Mouse (Mus musculus): ENCODE data around the gene Serinc4. TPM values are rescaled to one million over a fixed set of nuclear protein-coding genes. Genes with fewer than 3 reads are reported as not detected.
A peak's percentile ranks its signal among the peaks of the same experiment; 100 is the strongest.
"Not testable (repeated sequence)": the region's sequence is repeated elsewhere in the genome, so short reads cannot be mapped to it uniquely, and the experiment has no call there.

Gene Serinc4
- polyA plus RNA-seq, 1 experiment from 2014 or later: 0.05 TPM

- no peak overlapping the region for H3K4me2 ChIP-seq (replicated peaks; ENCODE audit: low read depth)
- no peaks in the 10 kb centered on the region for H3K27me3 ChIP-seq (replicated peaks; ENCODE audit: control insufficient read depth, insufficient read depth, low read length)
- no peak for ATAC-seq
- TF ChIP-seq CTCF (IDR thresholded peaks at IDR 0.05; ENCODE audit: low read depth): no peak
- H3K9ac ChIP-seq (ENCODE audit: low read depth, low read length): no peak overlapping the region
- H3K27ac ChIP-seq (ENCODE audit: low read depth, low read length): no peak overlapping the region
- no peaks in the 10 kb centered on the region for H3K9me3 ChIP-seq (ENCODE audit: control insufficient read depth)
- 91% methylated on average over 3 of the region's 3 CpGs for WGBS
- H3K4me3 ChIP-seq (ENCODE audit: low read depth, low read length): no peak overlapping the region
- H3K4me1 ChIP-seq (replicated peaks; ENCODE audit: control insufficient read depth, insufficient read depth, low read length): no peaks in the 10 kb centered on the region
- no peaks in the 10 kb centered on the region for H3K36me3 ChIP-seq (ENCODE audit: control insufficient read depth, insufficient read depth)
These were observed 21.1 kb upstream of the Serinc4 start for GRCm38 (mm10) chr2:121477491-121478266.

GRCm38 (mm10) chr2:121475306-121475705, 18.7 kb upstream of the Serinc4 start:
- not testable (repeated sequence) for H3K4me1 ChIP-seq (replicated peaks; ENCODE audit: control insufficient read depth, insufficient read depth, low read length); H3K27ac ChIP-seq (ENCODE audit: low read depth, low read length); H3K9ac ChIP-seq (ENCODE audit: low read depth, low read length); H3K9me3 ChIP-seq (ENCODE audit: control insufficient read depth); H3K27me3 ChIP-seq (replicated peaks; ENCODE audit: control insufficient read depth, insufficient read depth, low read length); H3K4me3 ChIP-seq (ENCODE audit: low read depth, low read length); H3K36me3 ChIP-seq (ENCODE audit: control insufficient read depth, insufficient read depth); H3K4me2 ChIP-seq (replicated peaks; ENCODE audit: low read depth); ATAC-seq
- 96% methylated on average over 2 of the region's 2 CpGs for WGBS

- Histone ChIP-seq H3K27ac (ENCODE audit: low read depth, low read length) (peak overlapping the region; percentile 70), H3K9ac (ENCODE audit: low read depth, low read length) (peak overlapping the region; percentile 57; the same call in 1 of the 2 replicates), H3K4me2 (replicated peaks; ENCODE audit: low read depth) (peak overlapping the region; percentile 75), H3K27me3 (replicated peaks; ENCODE audit: control insufficient read depth, insufficient read depth, low read length) (no peaks in the 10 kb centered on the region), H3K36me3 (ENCODE audit: control insufficient read depth, insufficient read depth) (no peaks in the 10 kb centered on the region), H3K4me1 (replicated peaks; ENCODE audit: control insufficient read depth, insufficient read depth, low read length) (no peaks in the 10 kb centered on the region), H3K9me3 (ENCODE audit: control insufficient read depth) (no peaks in the 10 kb centered on the region), H3K4me3 (ENCODE audit: low read depth, low read length) (peak overlapping the region; percentile 67)
- 27% methylated on average over 8 of the region's 8 CpGs for WGBS
- TF ChIP-seq CTCF (IDR thresholded peaks at IDR 0.05; ENCODE audit: low read depth): no peak
- ATAC-seq: 0 out of 2 replicates have a peak, but pooled peaks have one; percentile 8
These were observed 17.6 kb upstream of the Serinc4 start for GRCm38 (mm10) chr2:121474180-121474535.

- 4% methylated on average over 39 of the region's 41 CpGs for WGBS
- not testable (repeated sequence) for H3K27me3 ChIP-seq (replicated peaks; ENCODE audit: control insufficient read depth, insufficient read depth, low read length); H3K36me3 ChIP-seq (ENCODE audit: control insufficient read depth, insufficient read depth); H3K4me1 ChIP-seq (replicated peaks; ENCODE audit: control insufficient read depth, insufficient read depth, low read length); H3K9me3 ChIP-seq (ENCODE audit: control insufficient read depth)
- peak; percentile 84 for ATAC-seq
- Histone ChIP-seq H3K4me3 (ENCODE audit: low read depth, low read length) (peak within 1 kb of the TSS; percentile 67), H3K4me2 (replicated peaks; ENCODE audit: low read depth) (peak within 1 kb of the TSS; percentile 75), H3K27ac (ENCODE audit: low read depth, low read length) (peak within 1 kb of the TSS; percentile 70), H3K9ac (ENCODE audit: low read depth, low read length) (peak within 1 kb of the TSS; percentile 57)
These were observed 17.0 kb upstream of the Serinc4 start, which contains the start of gene Mfap1b for GRCm38 (mm10) chr2:121473301-121474179. Gene Mfap1b (minus strand): TSS chr2:121474067.

GRCm38 (mm10) chr2:121472783-121473182, 16.2 kb upstream of the Serinc4 start:
- not testable (repeated sequence) for H3K4me1 ChIP-seq (replicated peaks; ENCODE audit: control insufficient read depth, insufficient read depth, low read length); H3K9me3 ChIP-seq (ENCODE audit: control insufficient read depth); H3K4me3 ChIP-seq (ENCODE audit: low read depth, low read length); H3K9ac ChIP-seq (ENCODE audit: low read depth, low read length); ATAC-seq; H3K36me3 ChIP-seq (ENCODE audit: control insufficient read depth, insufficient read depth); H3K27me3 ChIP-seq (replicated peaks; ENCODE audit: control insufficient read depth, insufficient read depth, low read length); H3K27ac ChIP-seq (ENCODE audit: low read depth, low read length)
- peak overlapping the region; percentile 75; the same call in 1 of the 2 replicates for H3K4me2 ChIP-seq (replicated peaks; ENCODE audit: low read depth)
- WGBS: 79% methylated on average over 3 of the region's 3 CpGs
- 0 out of 2 replicates have a peak, but pooled peaks have one; percentile 8 for TF ChIP-seq CTCF (IDR thresholded peaks at IDR 0.05; ENCODE audit: low read depth)

- not testable (repeated sequence) for H3K9ac ChIP-seq (ENCODE audit: low read depth, low read length); ATAC-seq; H3K4me1 ChIP-seq (replicated peaks; ENCODE audit: control insufficient read depth, insufficient read depth, low read length); H3K27me3 ChIP-seq (replicated peaks; ENCODE audit: control insufficient read depth, insufficient read depth, low read length); H3K27ac ChIP-seq (ENCODE audit: low read depth, low read length); H3K36me3 ChIP-seq (ENCODE audit: control insufficient read depth, insufficient read depth); H3K4me3 ChIP-seq (ENCODE audit: low read depth, low read length); H3K9me3 ChIP-seq (ENCODE audit: control insufficient read depth); H3K4me2 ChIP-seq (replicated peaks; ENCODE audit: low read depth)
- 67% methylated on average over 1 of the region's 6 CpGs for WGBS
These were observed 12.4 kb upstream of the Serinc4 start for GRCm38 (mm10) chr2:121468982-121469381.

Data from intestine, postnatal 0 days (tissue).